Mouse (Mus musculus) olfactory bulb, adult 2 months (tissue): ENCODE measurements around the gene Aph1b.

Experiments used
- CTCF ChIP-seq: fragments of 200-500 bp; IDR thresholded peaks from 2 replicates; pipeline ENCODE4 v1.5.1; 2012; ENCODE audit warnings: low read depth, mild to moderate bottlenecking, low read length, moderate library complexity; ENCODE audit not compliant: insufficient read depth
- POLR2A ChIP-seq: fragments of 200-500 bp; IDR thresholded peaks from 2 replicates; pipeline ENCODE4 v1.6.1; 2012; ENCODE audit warnings: mild to moderate bottlenecking, low read depth, low read length, moderate library complexity; ENCODE audit not compliant: insufficient read depth

- no peak for TF ChIP-seq POLR2A
- no peak for TF ChIP-seq CTCF
Measured at GRCm38 (mm10) chr9:66796739-66797138, 1.4 kb upstream of the Aph1b start, which contains the start of gene Gm10647.
